ENCODE assay signal across 22 mouse cellular contexts in genomic region chr12:89241554-89241953, GRCm38 (mm10).
"Had no signal": no experiment of that assay in that cellular context is flagged by ENCODE, and none has a peak within 500 bp of the region (broad histone marks: within the 10 kb centered on the region; RNA-seq: fewer than 3 reads in every experiment).

No protein-coding gene starts in this region.

- H3K27me3 ChIP-seq: kidney, embryonic 15.5 days; limb, embryonic 12.5 days; limb, embryonic 15.5 days; liver, embryonic 15.5 days; lung, embryonic 15.5 days; midbrain, embryonic 12.5 days; neural tube, embryonic 12.5 days; neural tube, embryonic 15.5 days had no signal

- H3K9me3 ChIP-seq: kidney, embryonic 15.5 days; limb, embryonic 15.5 days; liver, embryonic 15.5 days; lung, embryonic 15.5 days; midbrain, embryonic 12.5 days; neural tube, embryonic 12.5 days; neural tube, embryonic 15.5 days had no signal

- H3K27ac ChIP-seq: kidney, embryonic 15.5 days; limb, embryonic 12.5 days; limb, embryonic 15.5 days; liver, embryonic 15.5 days; lung, embryonic 15.5 days; midbrain, embryonic 12.5 days; neural tube, embryonic 12.5 days; neural tube, embryonic 15.5 days had no signal

- H3K4me2 ChIP-seq: kidney, embryonic 15.5 days; limb, embryonic 12.5 days; limb, embryonic 15.5 days; liver, embryonic 11.5 days; liver, embryonic 15.5 days; lung, embryonic 15.5 days; midbrain, embryonic 12.5 days; neural tube, embryonic 12.5 days; neural tube, embryonic 15.5 days had no signal

- H3K4me1 ChIP-seq: kidney, embryonic 15.5 days; limb, embryonic 12.5 days; limb, embryonic 15.5 days; liver, embryonic 15.5 days; lung, embryonic 15.5 days; midbrain, embryonic 12.5 days; neural tube, embryonic 12.5 days; neural tube, embryonic 15.5 days had no signal

- H3K4me3 ChIP-seq: kidney, embryonic 15.5 days; limb, embryonic 12.5 days; limb, embryonic 15.5 days; liver, embryonic 15.5 days; lung, embryonic 15.5 days; midbrain, embryonic 12.5 days; neural tube, embryonic 12.5 days; neural tube, embryonic 15.5 days had no signal

- DNase-seq: kidney, adult 11 months; kidney, adult 8-10 months; kidney, postnatal 10 days; kidney, postnatal 36 days; left cerebral cortex, postnatal 4 days; lung, adult 18-20 months; lung, postnatal 14 days; lung, postnatal 4 days; right cerebral cortex, adult 18-20 months; right cerebral cortex, postnatal 14 days; right cerebral cortex, postnatal 4 days; thymus, adult 18-20 months; thymus, postnatal 36 days had no signal

- H3K9ac ChIP-seq: kidney, embryonic 15.5 days; limb, embryonic 12.5 days; limb, embryonic 15.5 days; liver, embryonic 15.5 days; lung, embryonic 15.5 days; midbrain, embryonic 12.5 days; neural tube, embryonic 12.5 days; neural tube, embryonic 15.5 days had no signal

- H3K36me3 ChIP-seq: kidney, embryonic 15.5 days; limb, embryonic 12.5 days; limb, embryonic 15.5 days; liver, embryonic 15.5 days; lung, embryonic 15.5 days; midbrain, embryonic 12.5 days; neural tube, embryonic 12.5 days; neural tube, embryonic 15.5 days had no signal
